Mouse (Mus musculus) cortical plate, adult 2 months (tissue): ENCODE measurements at regions not wholly inside any gene's neighbourhood (a gene's known extent, or its start where the extent isn't known, plus 50 kb on each side); places are given as distances from the start of the nearest gene placed in this dataset.

Source experiments
- CTCF ChIP-seq: fragments of 200-500 bp; IDR thresholded peaks from 2 replicates; pipeline ENCODE4 v1.5.1; 2011; ENCODE audit warnings: mild to moderate bottlenecking, control low read depth, low read length; ENCODE audit not compliant: insufficient read depth; ENCODE audit errors: extremely low read depth
- POLR2A ChIP-seq: fragments of 200-500 bp; IDR thresholded peaks from 2 replicates; pipeline ENCODE4 v1.6.1; 2011; ENCODE audit warnings: mild to moderate bottlenecking, low read length, control low read depth; ENCODE audit not compliant: insufficient read depth; ENCODE audit errors: extremely low read depth

- TF ChIP-seq CTCF (no peak), POLR2A (no peak)
These were observed 83.8 kb upstream of the Fam3c start for GRCm38 (mm10) chr6:22439871-22440270.
